ENCODE assay signal across 10 mouse cellular contexts in genomic region chr11:5650321-5650720, GRCm38 (mm10).
DNase-seq lines count a peak whose midpoint lies in the region; ATAC-seq and TF ChIP-seq lines count a peak whose summit lies in the region.
"Had no signal": no experiment of that assay in that cellular context is flagged by ENCODE, and none has a peak within 500 bp of the region (broad histone marks: within the 10 kb centered on the region; RNA-seq: fewer than 3 reads in every experiment).

No protein-coding gene starts in this region.

- no peak overlapping the region for H3K27ac ChIP-seq in heart, adult 2 months
- H3K27ac ChIP-seq in heart, embryonic 12.5 days (ENCODE audit: poor library complexity, severe bottlenecking) = no peak overlapping the region
- H3K27ac ChIP-seq in lung, postnatal 0 days (ENCODE audit: low read length) = no peak overlapping the region
- no peak overlapping the region for H3K27ac ChIP-seq in bone marrow, adult 2 months (ENCODE audit: control insufficient read depth, insufficient read depth, low read depth, low read length, poor library complexity)
- H3K27ac ChIP-seq in stomach, postnatal 0 days (replicated peaks) = no peak overlapping the region
- H3K27ac ChIP-seq: hindbrain, embryonic 14.5 days had no signal

- TF ChIP-seq POLR2A in heart, adult 2 months (IDR thresholded peaks at IDR 0.05; ENCODE audit: insufficient read depth, low read depth, low read length) = no peak
- TF ChIP-seq POLR2A in bone marrow, adult 2 months (IDR thresholded peaks at IDR 0.05; ENCODE audit: borderline replicate concordance, control insufficient read depth, low read depth, low read length) = no peak

- no peaks in the 10 kb centered on the region for H3K4me1 ChIP-seq in heart, adult 2 months (ENCODE audit: control insufficient read depth, insufficient read depth, low read length)
- H3K4me1 ChIP-seq in heart, embryonic 12.5 days (replicated peaks) = no peaks in the 10 kb centered on the region
- H3K4me1 ChIP-seq in lung, postnatal 0 days (ENCODE audit: insufficient read depth, low read depth, low read length) = no peaks in the 10 kb centered on the region
- no peaks in the 10 kb centered on the region for H3K4me1 ChIP-seq in bone marrow, adult 2 months (ENCODE audit: control insufficient read depth, insufficient read depth, low read length)
- H3K4me1 ChIP-seq in stomach, postnatal 0 days (replicated peaks; ENCODE audit: control insufficient read depth, insufficient read depth) = no peaks in the 10 kb centered on the region

- no peak overlapping the region for H3K4me3 ChIP-seq in heart, adult 2 months
- H3K4me3 ChIP-seq in heart, embryonic 12.5 days = no peak overlapping the region
- no peak overlapping the region for H3K4me3 ChIP-seq in lung, postnatal 0 days (ENCODE audit: low read depth, low read length)
- no peak overlapping the region for H3K4me3 ChIP-seq in bone marrow, adult 2 months (replicated peaks; ENCODE audit: control insufficient read depth, low read depth, low read length)
- no peak overlapping the region for H3K4me3 ChIP-seq in stomach, postnatal 0 days (ENCODE audit: low read depth, low read length)
- H3K4me3 ChIP-seq: myocyte had no signal

- no peak for ATAC-seq in heart, embryonic 12.5 days (ENCODE audit: insufficient number of reproducible peaks, low FRiP score)
- ATAC-seq in lung, postnatal 0 days = no peak
- no peak for ATAC-seq in stomach, postnatal 0 days (ENCODE audit: low FRiP score, low TSS enrichment)

- WGBS in heart, adult 2 months = 61% methylated on average over 7 of the region's 7 CpGs
- 63% methylated on average over 7 of the region's 7 CpGs for WGBS in heart, embryonic 12.5 days
- WGBS in lung, postnatal 0 days = 61% methylated on average over 7 of the region's 7 CpGs
- WGBS in bone marrow, adult 2 months = 52% methylated on average over 7 of the region's 7 CpGs
- 67% methylated on average over 7 of the region's 7 CpGs for WGBS in stomach, postnatal 0 days

- H3K27me3 ChIP-seq in heart, adult 2 months (ENCODE audit: control insufficient read depth, insufficient read depth, low read length) = no peaks in the 10 kb centered on the region
- no peaks in the 10 kb centered on the region for H3K27me3 ChIP-seq in heart, embryonic 12.5 days (replicated peaks)
- H3K27me3 ChIP-seq in lung, postnatal 0 days (replicated peaks; ENCODE audit: insufficient read depth, low read length) = no peaks in the 10 kb centered on the region
- H3K27me3 ChIP-seq in stomach, postnatal 0 days (ENCODE audit: control insufficient read depth, insufficient read depth, low read length) = no peaks in the 10 kb centered on the region

- H3K36me3 ChIP-seq in heart, adult 2 months (ENCODE audit: control insufficient read depth, insufficient read depth, low read length) = no peaks in the 10 kb centered on the region
- no peaks in the 10 kb centered on the region for H3K36me3 ChIP-seq in heart, embryonic 12.5 days
- no peaks in the 10 kb centered on the region for H3K36me3 ChIP-seq in lung, postnatal 0 days (ENCODE audit: insufficient read depth, low read length)
- no peaks in the 10 kb centered on the region for H3K36me3 ChIP-seq in stomach, postnatal 0 days (ENCODE audit: control insufficient read depth, insufficient read depth, low read length)

- peak; percentile 61 for TF ChIP-seq CTCF in heart, adult 2 months (IDR thresholded peaks at IDR 0.05)
- TF ChIP-seq CTCF in lung, postnatal 0 days (IDR thresholded peaks at IDR 0.05) = peak; percentile 67
- peak; percentile 12; the same call in 1 of the 2 replicates for TF ChIP-seq CTCF in bone marrow, adult 2 months (IDR thresholded peaks at IDR 0.05; ENCODE audit: control insufficient read depth, insufficient read depth, low read length)
- TF ChIP-seq CTCF in stomach, postnatal 0 days (IDR thresholded peaks at IDR 0.05; ENCODE audit: low read depth) = peak; percentile 65

- no peaks in the 10 kb centered on the region for H3K79me2 ChIP-seq in heart, adult 2 months (replicated peaks; ENCODE audit: control insufficient read depth, insufficient read depth, low read length)

- H3K9me3 ChIP-seq in heart, embryonic 12.5 days (replicated peaks) = no peaks in the 10 kb centered on the region
- no peaks in the 10 kb centered on the region for H3K9me3 ChIP-seq in lung, postnatal 0 days (ENCODE audit: low read length)
- H3K9me3 ChIP-seq in stomach, postnatal 0 days (ENCODE audit: control insufficient read depth, low read length) = no peaks in the 10 kb centered on the region

- DNase-seq in heart, adult 2 months = no peak
- DNase-seq in lung, postnatal 0 days (ENCODE audit: low spot score) = peak; percentile 44
- DNase-seq in lung, postnatal 25 days (ENCODE audit: low spot score) = no peak
- DNase-seq in stomach, postnatal 0 days (ENCODE audit: low spot score) = peak; percentile 38
- no peak for DNase-seq in left cerebral cortex, adult 9 months (ENCODE audit: low spot score in 2 of 2)
- no peak for DNase-seq in cerebellum, adult 9-11 months

- no peak overlapping the region for H3K4me2 ChIP-seq in heart, embryonic 12.5 days
- H3K4me2 ChIP-seq in lung, postnatal 0 days (replicated peaks; ENCODE audit: low read depth, low read length) = no peak overlapping the region
- no peak overlapping the region for H3K4me2 ChIP-seq in stomach, postnatal 0 days (replicated peaks; ENCODE audit: low read depth)
- H3K4me2 ChIP-seq: hindbrain, embryonic 14.5 days had no signal

- intact Hi-C loops in heart, adult 2 months (cut with DNase I) = loop anchor here (10.0 kb wide), 1 partner anchor 234 kb away; no protein-coding TSS in a partner anchor

- no peak for TF ChIP-seq EP300 in heart, adult 2 months (IDR thresholded peaks at IDR 0.05; ENCODE audit: insufficient read depth, low read depth, low read length)
- no peak for TF ChIP-seq EP300 in lung, postnatal 0 days (IDR thresholded peaks at IDR 0.05)
- TF ChIP-seq EP300 in stomach, postnatal 0 days (optimal IDR thresholded peaks at IDR 0.05) = no peak

- no peak overlapping the region for H3K9ac ChIP-seq in heart, adult 2 months (ENCODE audit: low read depth, low read length)
- no peak overlapping the region for H3K9ac ChIP-seq in heart, embryonic 12.5 days
- H3K9ac ChIP-seq in lung, postnatal 0 days (replicated peaks; ENCODE audit: low read depth) = no peak overlapping the region
- no peak overlapping the region for H3K9ac ChIP-seq in stomach, postnatal 0 days (ENCODE audit: low read length)
- H3K9ac ChIP-seq: hindbrain, embryonic 14.5 days had no signal

Comparison
In these comparisons a context has a peak if more than half of its experiments do, and no peak if none do; other contexts are left out.
1. DNase-seq: peak in lung, postnatal 0 days (single experiment) and stomach, postnatal 0 days (single experiment); none in heart, adult 2 months (0 of 2), lung, postnatal 25 days (single experiment), left cerebral cortex, adult 9 months (0 of 2) and cerebellum, adult 9-11 months (single experiment).
2. CTCF ChIP-seq: peak in every context shown above with its lines; median percentile 67 in lung, postnatal 0 days; 65 in stomach, postnatal 0 days; 61 in heart, adult 2 months; 12 in bone marrow, adult 2 months.